19 mouse cellular contexts compared by ENCODE assay signal in the genomic region with DNA sequence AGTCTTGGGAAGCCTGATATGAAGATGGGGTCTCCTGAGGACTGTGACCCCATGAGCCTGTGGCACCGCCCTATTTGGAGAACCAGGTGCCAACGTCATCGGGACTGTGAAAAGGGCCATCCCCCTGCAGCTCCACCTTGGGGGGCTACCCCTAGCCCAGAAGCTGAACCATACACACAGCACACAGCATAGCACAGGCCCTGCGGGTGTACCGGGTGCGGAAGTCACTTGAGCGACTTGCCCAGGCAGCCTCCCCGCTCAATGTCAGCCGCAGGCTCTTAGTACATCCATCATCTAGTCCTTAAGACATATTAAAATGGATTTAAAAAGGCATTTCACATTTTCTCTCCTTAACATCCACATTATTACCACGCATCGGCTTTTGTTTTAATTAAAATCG.
A peak's percentile ranks its signal among the peaks of the same experiment; 100 is the strongest.
DNase-seq lines count a peak whose midpoint lies in the region; ATAC-seq and TF ChIP-seq lines count a peak whose summit lies in the region.
"Had no signal": no experiment of that assay in that cellular context is flagged by ENCODE, and none has a peak within 500 bp of the region (broad histone marks: within the 10 kb centered on the region; RNA-seq: fewer than 3 reads in every experiment).

No protein-coding gene starts in this region.

- 85% methylated on average over 12 of the region's 12 CpGs for WGBS in hindbrain, embryonic 12.5 days
- WGBS in hindbrain, embryonic 10.5 days = 94% methylated on average over 12 of the region's 12 CpGs
- 66% methylated on average over 12 of the region's 12 CpGs for WGBS in kidney, postnatal 0 days
- WGBS in neural tube, embryonic 14.5 days = 53% methylated on average over 12 of the region's 12 CpGs

- peaks cover 12% of the 10 kb centered on the region for H3K27me3 ChIP-seq in hindbrain, embryonic 12.5 days
- no peaks in the 10 kb centered on the region for H3K27me3 ChIP-seq in hindbrain, embryonic 10.5 days (ENCODE audit: insufficient read depth, poor library complexity, severe bottlenecking)
- H3K27me3 ChIP-seq in kidney, postnatal 0 days (ENCODE audit: insufficient read depth, low read length) = no peaks in the 10 kb centered on the region
- no peaks in the 10 kb centered on the region for H3K27me3 ChIP-seq in neural tube, embryonic 14.5 days (ENCODE audit: control insufficient read depth, insufficient read depth, low read length)
- H3K27me3 ChIP-seq: CH12.LX; embryonic facial prominence, embryonic 12.5 days had no signal

- no peaks in the 10 kb centered on the region for H3K36me3 ChIP-seq in hindbrain, embryonic 12.5 days
- H3K36me3 ChIP-seq in hindbrain, embryonic 10.5 days = no peaks in the 10 kb centered on the region
- H3K36me3 ChIP-seq in kidney, postnatal 0 days (ENCODE audit: insufficient read depth, low read length) = no peaks in the 10 kb centered on the region
- no peaks in the 10 kb centered on the region for H3K36me3 ChIP-seq in neural tube, embryonic 14.5 days (ENCODE audit: control insufficient read depth, insufficient read depth, low read length)
- H3K36me3 ChIP-seq: embryonic facial prominence, embryonic 12.5 days; intestine, embryonic 15.5 days; midbrain, embryonic 12.5 days had no signal

- ATAC-seq in hindbrain, embryonic 12.5 days (ENCODE audit: low FRiP score) = no peak
- ATAC-seq in kidney, postnatal 0 days (replicated peaks; ENCODE audit: low FRiP score, low read depth) = no peak
- peak; percentile 36; the same call in 1 of the 2 replicates for ATAC-seq in neural tube, embryonic 14.5 days (ENCODE audit: low read depth)
- ATAC-seq: forebrain, embryonic 16.5 days; intestine, embryonic 15.5 days; lung, postnatal 0 days had no signal

- H3K4me2 ChIP-seq in hindbrain, embryonic 12.5 days (replicated peaks) = no peak overlapping the region
- H3K4me2 ChIP-seq in kidney, postnatal 0 days (ENCODE audit: low read length) = peak overlapping the region; percentile 37
- no peak overlapping the region for H3K4me2 ChIP-seq in neural tube, embryonic 14.5 days (ENCODE audit: low read depth, low read length)
- H3K4me2 ChIP-seq: embryonic facial prominence, embryonic 12.5 days; midbrain, embryonic 12.5 days had no signal

- H3K27ac ChIP-seq in hindbrain, embryonic 12.5 days = 0 out of 2 replicates have a peak overlapping the region, but pooled peaks have one; percentile 8
- H3K27ac ChIP-seq in hindbrain, embryonic 10.5 days = no peak overlapping the region
- H3K27ac ChIP-seq in kidney, postnatal 0 days = no peak overlapping the region
- no peak overlapping the region; the same call in 1 of the 2 replicates for H3K27ac ChIP-seq in neural tube, embryonic 14.5 days (ENCODE audit: low read depth, low read length)
- H3K27ac ChIP-seq: embryonic facial prominence, embryonic 12.5 days; intestine, embryonic 15.5 days; midbrain, embryonic 12.5 days had no signal

- DNase-seq in hindbrain, embryonic 10.5 days (ENCODE audit: low spot score) = no peak
- no peak for DNase-seq in kidney, postnatal 0 days (ENCODE audit: low spot score)
- DNase-seq in kidney, postnatal 36 days = no peak
- DNase-seq in R1 (ENCODE audit: low read depth, low spot score) = peak; percentile 40
- no peak for DNase-seq in ovary, postnatal 14 days (ENCODE audit: low spot score)
- DNase-seq: adrenal gland, postnatal 14 days; cerebellum, adult 9-11 months; heart, postnatal 14 days; kidney, postnatal 4 days; liver; thymus, adult 2 months had no signal

- H3K9me3 ChIP-seq in hindbrain, embryonic 12.5 days (replicated peaks) = no peaks in the 10 kb centered on the region
- H3K9me3 ChIP-seq in hindbrain, embryonic 10.5 days = no peaks in the 10 kb centered on the region
- H3K9me3 ChIP-seq in kidney, postnatal 0 days (replicated peaks; ENCODE audit: low read length) = no peaks in the 10 kb centered on the region
- H3K9me3 ChIP-seq in neural tube, embryonic 14.5 days (ENCODE audit: control insufficient read depth, low read length) = no peaks in the 10 kb centered on the region
- H3K9me3 ChIP-seq: embryonic facial prominence, embryonic 12.5 days; intestine, embryonic 15.5 days; midbrain, embryonic 12.5 days had no signal

- H3K9ac ChIP-seq in hindbrain, embryonic 12.5 days = no peak overlapping the region
- H3K9ac ChIP-seq in kidney, postnatal 0 days (ENCODE audit: low read depth, low read length) = no peak overlapping the region; the same call in 1 of the 2 replicates
- no peak overlapping the region for H3K9ac ChIP-seq in neural tube, embryonic 14.5 days (replicated peaks; ENCODE audit: low read depth, low read length)
- H3K9ac ChIP-seq: embryonic facial prominence, embryonic 12.5 days; intestine, embryonic 15.5 days; midbrain, embryonic 12.5 days had no signal

- no peak overlapping the region for H3K4me3 ChIP-seq in hindbrain, embryonic 12.5 days
- no peak overlapping the region for H3K4me3 ChIP-seq in hindbrain, embryonic 10.5 days
- no peak overlapping the region; the same call in 1 of the 2 replicates for H3K4me3 ChIP-seq in kidney, postnatal 0 days (replicated peaks; ENCODE audit: low read depth, low read length)
- H3K4me3 ChIP-seq in neural tube, embryonic 14.5 days (ENCODE audit: low read depth, low read length) = no peak overlapping the region
- H3K4me3 ChIP-seq: embryonic facial prominence, embryonic 12.5 days; intestine, embryonic 15.5 days; midbrain, embryonic 12.5 days had no signal

- TF ChIP-seq CTCF in kidney, postnatal 0 days (IDR thresholded peaks at IDR 0.05; ENCODE audit: low read depth) = no peak

- H3K4me1 ChIP-seq in hindbrain, embryonic 12.5 days = peaks cover 33% of the 10 kb centered on the region
- H3K4me1 ChIP-seq in hindbrain, embryonic 10.5 days (replicated peaks) = peaks cover 38% of the 10 kb centered on the region
- H3K4me1 ChIP-seq in kidney, postnatal 0 days (replicated peaks; ENCODE audit: insufficient read depth, low read length) = peaks cover 9% of the 10 kb centered on the region
- H3K4me1 ChIP-seq in neural tube, embryonic 14.5 days (ENCODE audit: control insufficient read depth, insufficient read depth, low read length) = peaks cover 29% of the 10 kb centered on the region
